Mouse (Mus musculus) thymus, adult 2 months (tissue): ENCODE results near the gene Dennd1c. TPM values are rescaled to one million over a fixed set of nuclear protein-coding genes. Genes with fewer than 3 reads are reported as not detected.
A peak's percentile ranks its signal among the peaks of the same experiment; 100 is the strongest.

Experiments used
- DNase-seq: peaks from one replicate; pipeline ENCODE4 v3.0.0; 2021
- H3K27ac ChIP-seq: fragments of 200-500 bp; 2 replicates; pipeline ENCODE4 v1.5.1; 2012; ENCODE audit warnings: low read length, control low read depth; ENCODE audit not compliant: control insufficient read depth, insufficient read depth
- H3K27me3 ChIP-seq: fragments of 200-500 bp; 2 replicates; pipeline ENCODE4 v1.6.1; 2012; ENCODE audit warnings: mild to moderate bottlenecking, low read length, moderate library complexity, mixed read lengths; ENCODE audit not compliant: control insufficient read depth, insufficient read depth
- H3K36me3 ChIP-seq: fragments of 200-500 bp; 2 replicates; pipeline ENCODE4 v1.6.1; 2012; ENCODE audit warnings: mild to moderate bottlenecking, low read length, moderate library complexity; ENCODE audit not compliant: control insufficient read depth, insufficient read depth
- H3K4me1 ChIP-seq: fragments of 200-500 bp; replicated peaks from 2 replicates; pipeline ENCODE4 v1.6.1; 2012; ENCODE audit warnings: low read length; ENCODE audit not compliant: control insufficient read depth, insufficient read depth
- H3K4me3 ChIP-seq: fragments of 200-500 bp; 2 replicates; pipeline ENCODE4 v1.5.1; 2012; ENCODE audit warnings: mild to moderate bottlenecking, low read length, control low read depth, moderate library complexity; ENCODE audit not compliant: control insufficient read depth, insufficient read depth
- CTCF ChIP-seq: fragments of 200-500 bp; IDR thresholded peaks from 2 replicates; pipeline ENCODE4 v1.5.1; 2012; ENCODE audit warnings: mild to moderate bottlenecking, control low read depth, low read length, moderate library complexity, borderline replicate concordance; ENCODE audit not compliant: control insufficient read depth, poor library complexity, insufficient read depth; ENCODE audit errors: extremely low read depth
- POLR2A ChIP-seq: fragments of 200-500 bp; IDR thresholded peaks from 2 replicates; pipeline ENCODE4 v1.6.1; 2012; ENCODE audit warnings: mild to moderate bottlenecking, low read length, control low read depth, moderate library complexity; ENCODE audit not compliant: control insufficient read depth, poor library complexity, insufficient read depth; ENCODE audit errors: extremely low read depth
- WGBS: fragments of 180-500 bp; shearing (Covaris S2); methylation state at CpG from one replicate; pipeline ENCODE4 v1.1.7; 2018; 5-methylcytosine and 5-hydroxymethylcytosine counted together
- polyA plus RNA-seq: library from polyadenylated mRNA; depleted of rRNA; stranded (reverse); fragments of >200 nt; gene quantifications from 2 replicates; pipeline ENCODE4 v1.2.3, GENCODE M21; 2012; rRNA removed

The Dennd1c gene
- polyA plus RNA-seq, 1 experiment, result 196 TPM

DNA sequence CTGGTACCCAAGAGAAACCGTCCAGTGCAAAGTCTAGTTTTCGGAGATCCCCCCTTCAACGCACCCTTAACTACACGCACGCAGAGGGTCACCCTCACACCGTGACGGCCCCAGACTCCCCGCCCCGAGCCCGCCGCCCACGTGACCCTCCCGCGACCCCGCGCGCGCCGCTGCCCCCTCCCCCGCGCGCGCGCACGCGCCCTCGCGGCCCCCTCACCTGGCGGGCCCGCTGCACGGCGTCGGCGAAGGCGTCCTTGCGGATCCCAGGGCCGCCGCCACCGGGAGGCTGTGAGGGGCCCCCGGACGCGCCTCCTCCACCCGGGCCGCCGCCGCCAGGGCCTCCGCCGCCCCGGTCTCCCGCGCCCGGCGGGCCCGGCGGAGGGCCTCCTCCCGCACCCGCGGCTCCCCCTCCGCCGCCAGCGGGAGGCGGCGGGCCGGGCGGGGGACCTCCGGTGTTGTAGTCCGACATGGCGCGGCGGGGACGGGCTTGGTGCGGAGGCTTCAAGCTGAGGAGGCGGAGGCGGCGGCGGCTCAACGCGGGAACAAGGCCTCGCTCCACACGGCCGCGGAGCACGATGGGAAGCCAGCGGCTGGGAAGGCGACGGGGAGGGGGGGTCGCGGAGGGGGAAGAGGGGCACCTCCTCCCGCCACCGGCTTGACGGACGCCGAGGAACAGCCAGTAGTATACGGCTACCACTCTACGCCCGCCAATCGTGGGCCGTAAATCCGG, 47.2 kb downstream of the Dennd1c start, which contains the start of gene Khsrp:
TSS of gene Khsrp (minus strand) at position 592 of the 730 bp plus-strand sequence.
- H3K27me3 ChIP-seq, result no peaks in the 10 kb centered on the region
- H3K4me3 ChIP-seq, result peak within 1 kb of the TSS; percentile 57
- peak; percentile 70 for DNase-seq
- TF ChIP-seq POLR2A (peak; percentile 67; the same call in 1 of the 2 replicates), CTCF (no peak)
- 1% methylated on average over 99 of the region's 99 CpGs for WGBS
- H3K36me3 ChIP-seq, result peaks cover 8% of the 10 kb centered on the region; the same call in 1 of the 2 replicates
- H3K27ac ChIP-seq, result peak within 1 kb of the TSS; percentile 62
- peaks cover 21% of the 10 kb centered on the region for H3K4me1 ChIP-seq

GRCm38 (mm10) chr17:57029691-57030090, 48.6 kb downstream of the Dennd1c start:
- Histone ChIP-seq H3K4me3 (0 out of 2 replicates have a peak overlapping the region, but pooled peaks have one; percentile 3), H3K4me1 (peaks cover 21% of the 10 kb centered on the region), H3K36me3 (peaks cover 22% of the 10 kb centered on the region), H3K27me3 (no peaks in the 10 kb centered on the region), H3K27ac (no peak overlapping the region)
- no peak for DNase-seq
- 36% methylated on average over 8 of the region's 8 CpGs for WGBS
- TF ChIP-seq POLR2A (no peak), CTCF (no peak)

- Histone ChIP-seq H3K36me3 (peaks cover 44% of the 10 kb centered on the region), H3K4me3 (no peak overlapping the region), H3K4me1 (peaks cover 16% of the 10 kb centered on the region), H3K27ac (no peak overlapping the region), H3K27me3 (no peaks in the 10 kb centered on the region)
- WGBS, result 91% methylated on average over 4 of the region's 4 CpGs
- DNase-seq, result no peak
- TF ChIP-seq POLR2A (no peak), CTCF (no peak)
Measured at GRCm38 (mm10) chr17:57027471-57027870, 50.8 kb downstream of the Dennd1c start.

DNA sequence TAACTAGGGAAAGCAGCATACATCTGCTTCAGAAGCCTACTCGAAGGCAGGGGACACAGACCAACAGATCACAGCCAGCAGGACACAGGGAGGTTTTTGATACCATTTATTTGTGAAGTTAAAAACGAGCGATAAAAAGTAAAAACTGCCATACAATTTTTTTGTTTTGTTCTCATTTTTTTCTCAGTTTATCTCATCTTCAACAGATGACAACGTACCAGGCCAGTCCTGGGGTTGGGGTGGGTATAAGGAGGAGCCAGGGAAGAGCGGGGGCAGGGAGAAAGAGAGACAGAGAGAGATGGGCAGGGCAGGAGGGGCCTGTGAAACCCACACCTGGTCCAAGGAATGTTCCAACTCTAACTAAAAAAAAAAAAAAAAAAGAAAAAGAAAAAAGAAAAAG, 57.4 kb downstream of the Dennd1c start:
- DNase-seq, result no peak
- whole genome bisulfite sequencing, result 95% methylated on average over 5 of the region's 5 CpGs
- Histone ChIP-seq H3K27me3 (no peaks in the 10 kb centered on the region), H3K4me1 (no peaks in the 10 kb centered on the region), H3K36me3 (peaks cover 49% of the 10 kb centered on the region), H3K4me3 (no peak overlapping the region), H3K27ac (no peak overlapping the region)
- TF ChIP-seq POLR2A, result no peak
- TF ChIP-seq CTCF, result no peak

DNA sequence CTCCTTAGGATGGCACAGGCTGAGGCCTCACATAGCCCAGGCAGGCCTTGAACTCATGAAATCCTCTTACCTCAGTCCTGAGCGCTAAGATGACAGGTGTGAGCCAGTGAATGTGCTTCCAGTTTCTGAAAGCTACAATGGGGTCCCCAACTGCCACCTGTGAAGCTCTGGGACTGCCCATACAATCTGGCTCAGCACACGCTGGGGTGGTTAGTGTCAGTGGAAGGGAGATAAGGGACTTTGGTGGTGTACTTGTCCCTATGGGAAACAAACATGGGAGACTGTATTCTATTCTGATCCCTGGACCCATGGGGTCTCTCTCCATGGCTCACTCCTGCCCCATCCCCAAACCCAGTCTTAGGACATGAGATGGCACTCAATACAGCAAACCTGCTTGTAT, 58.6 kb downstream of the Dennd1c start:
- TF ChIP-seq CTCF (no peak), POLR2A (no peak)
- Histone ChIP-seq H3K36me3 (peaks cover 37% of the 10 kb centered on the region), H3K27ac (no peak overlapping the region), H3K4me3 (no peak overlapping the region), H3K27me3 (no peaks in the 10 kb centered on the region), H3K4me1 (no peaks in the 10 kb centered on the region)
- no peak for DNase-seq
- WGBS, result 98% methylated on average over 2 of the region's 2 CpGs

Other genes with a start within 250 kb of the Dennd1c start
- 31.3 and 44.2 TPM in 2 replicates for gene Rfx2, start 247.5 kb downstream of the Dennd1c start, polyA plus RNA-seq
- 0.11 TPM in 1 of 2 replicates, not detected in the other for gene Acsbg2, start 204.1 kb downstream of the Dennd1c start, polyA plus RNA-seq
- gene 1700061G19Rik, start 203.0 kb downstream of the Dennd1c start, polyA plus RNA-seq, result 0.10 and 0.19 TPM in 2 replicates
- 134 and 135 TPM in 2 replicates for gene Mllt1, start 143.1 kb downstream of the Dennd1c start, polyA plus RNA-seq
- gene Acer1, start 96.4 kb downstream of the Dennd1c start, polyA plus RNA-seq, result 0.14 and 0.32 TPM in 2 replicates
- 131 and 144 TPM in 2 replicates for gene Clpp, start 88.2 kb downstream of the Dennd1c start, polyA plus RNA-seq
- 26.7 and 32.2 TPM in 2 replicates for gene Alkbh7, start 81.2 kb downstream of the Dennd1c start, polyA plus RNA-seq
- gene Pspn, start 78.5 kb downstream of the Dennd1c start, polyA plus RNA-seq, result not detected in 2 replicates
- 40.8 and 42.9 TPM in 2 replicates for gene Gtf2f1, start 67.2 kb downstream of the Dennd1c start, polyA plus RNA-seq
- gene Gm17949, start 67.0 kb downstream of the Dennd1c start, polyA plus RNA-seq, result 0.08 TPM in 1 of 2 replicates, not detected in the other
- gene Khsrp, start 47.0 kb downstream of the Dennd1c start, polyA plus RNA-seq, result 229 and 259 TPM in 2 replicates
- gene Slc25a41, start 36.9 kb downstream of the Dennd1c start, polyA plus RNA-seq, result 0.22 and 0.38 TPM in 2 replicates
- 3.4 and 5.9 TPM in 2 replicates for gene Crb3, start 19.4 kb downstream of the Dennd1c start, polyA plus RNA-seq
- 76.5 and 93.2 TPM in 2 replicates for gene Slc25a23, start 18.7 kb downstream of the Dennd1c start, polyA plus RNA-seq
- gene Tubb4a, start 9.3 kb upstream of the Dennd1c start, polyA plus RNA-seq, result 5.5 and 5.7 TPM in 2 replicates
- gene Tnfsf9, start 26.8 kb upstream of the Dennd1c start, polyA plus RNA-seq, result 10.2 and 12.3 TPM in 2 replicates
- 10.5 and 11.0 TPM in 2 replicates for gene Cd70, start 71.3 kb upstream of the Dennd1c start, polyA plus RNA-seq
- 6.5 and 6.7 TPM in 2 replicates for gene Tnfsf14, start 115.7 kb upstream of the Dennd1c start, polyA plus RNA-seq
- gene C3, start 149.6 kb upstream of the Dennd1c start, polyA plus RNA-seq, result 139 and 152 TPM in 2 replicates
- gene Gpr108, start 169.9 kb upstream of the Dennd1c start, polyA plus RNA-seq, result 62.4 and 63.9 TPM in 2 replicates
- 10.6 and 14.8 TPM in 2 replicates for gene Trip10, start 170.9 kb upstream of the Dennd1c start, polyA plus RNA-seq
- gene Vav1, start 200.6 kb upstream of the Dennd1c start, polyA plus RNA-seq, result 131 and 137 TPM in 2 replicates